Mouse (Mus musculus) heart, adult 2 months (tissue): ENCODE measurements around the gene Pea15a. TPM values are rescaled to one million over a fixed set of nuclear protein-coding genes. Genes with fewer than 3 reads are reported as not detected.
"Not testable (repeated sequence)": the region's sequence is repeated elsewhere in the genome, so short reads cannot be mapped to it uniquely, and the experiment has no call there.

ENCODE experiments used
- DNase-seq, 2 experiments: peaks; one replicate each; pipeline ENCODE4 v3.0.0; 2021
- H3K27ac ChIP-seq: fragments of 200-600 bp; 2 replicates; pipeline ENCODE4 v1.8.1; 2022
- H3K27me3 ChIP-seq: fragments of 200-500 bp; 2 replicates; pipeline ENCODE4 v1.6.1; 2012; ENCODE audit warnings: mild to moderate bottlenecking, low read length, inconsistent platforms, mixed read lengths; ENCODE audit not compliant: control insufficient read depth, insufficient read depth
- H3K36me3 ChIP-seq: fragments of 200-500 bp; 2 replicates; pipeline ENCODE4 v1.6.1; 2012; ENCODE audit warnings: low read length, inconsistent platforms; ENCODE audit not compliant: control insufficient read depth, insufficient read depth
- H3K4me1 ChIP-seq: fragments of 200-500 bp; 2 replicates; pipeline ENCODE4 v1.6.1; 2011; ENCODE audit warnings: low read length; ENCODE audit not compliant: control insufficient read depth, insufficient read depth
- H3K4me3 ChIP-seq: fragments of 200-600 bp; 2 replicates; pipeline ENCODE4 v1.8.1; 2022
- H3K79me2 ChIP-seq: fragments of 200-500 bp; replicated peaks from 2 replicates; pipeline ENCODE4 v1.6.1; 2012; ENCODE audit warnings: mild to moderate bottlenecking, inconsistent platforms, low read length, moderate library complexity, mixed read lengths; ENCODE audit not compliant: control insufficient read depth, insufficient read depth
- H3K9ac ChIP-seq: fragments of 200-500 bp; 2 replicates; pipeline ENCODE4 v1.6.1; 2012; ENCODE audit warnings: low read depth, mild to moderate bottlenecking, control low read depth, inconsistent platforms, low read length, mixed read lengths
- CTCF ChIP-seq: fragments of 200-600 bp; IDR thresholded peaks from 2 replicates; pipeline ENCODE4 v1.8.1; 2022; ENCODE audit warnings: antibody characterized with exemption, mild to moderate bottlenecking, moderate library complexity
- EP300 ChIP-seq: fragments of 200-500 bp; IDR thresholded peaks from 2 replicates; pipeline ENCODE4 v1.6.1; 2011; ENCODE audit warnings: low read depth, low read length, control low read depth; ENCODE audit not compliant: insufficient read depth
- POLR2A ChIP-seq: fragments of 200-500 bp; IDR thresholded peaks from 2 replicates; pipeline ENCODE4 v1.6.1; 2011; ENCODE audit warnings: mild to moderate bottlenecking, low read depth, low read length, control low read depth; ENCODE audit not compliant: insufficient read depth
- WGBS: fragments of 180-500 bp; shearing (Covaris S2); methylation state at CpG from one replicate; pipeline ENCODE4 v1.1.7; 2018; 5-methylcytosine and 5-hydroxymethylcytosine counted together
- intact Hi-C: fragments of 180-260 bp; cut with DNase I; formaldehyde crosslinking; loops from one replicate; pipeline ENCODE4 v1.15.1; 2025
- long read RNA-seq: library from polyadenylated mRNA; stranded (forward); transcript quantifications from one replicate; pipeline ENCODE4 v2.0.0, GENCODE M21; 2021
- polyA plus RNA-seq: library from polyadenylated mRNA; depleted of rRNA; stranded (reverse); fragments of >200 nt; gene quantifications from 2 replicates; pipeline ENCODE4 v1.2.3, GENCODE M21; 2012; rRNA removed
- total RNA-seq, 2 experiments: library from RNA; stranded (reverse); gene quantifications; 2 replicates each; pipeline ENCODE4 v1.2.3; 2021

Pea15a gene
- 10 to 100 TPM; 52.2 to 69.8 TPM for total RNA-seq
- polyA plus RNA-seq: 56.8 and 101 TPM in 2 replicates
- long read RNA-seq, transcript Pea15a-203 (2 exons, 980 nt): minor isoform, 11 of 127 reads
- long read RNA-seq, transcript Pea15a-201 (4 exons, 2,501 nt): major isoform, 97 of 127 reads
- long read RNA-seq, partial matches to known transcripts: 5 of 127 reads
- long read RNA-seq, other reads (novel, unspliced or antisense): 11 of 127 reads

GRCm38 (mm10) chr1:172206141-172206917 is at the start of gene Pea15a:
Gene Pea15a, minus strand, starts transcription at chr1:172206804.
- H3K79me2 ChIP-seq: peaks cover 2% of the 10 kb centered on the region
- peak within 1 kb of the TSS; percentile 97 for H3K27ac ChIP-seq
- H3K27me3 ChIP-seq: no peaks in the 10 kb centered on the region; the same call in 1 of the 2 replicates
- H3K36me3 ChIP-seq: peaks cover 8% of the 10 kb centered on the region; the same call in 1 of the 2 replicates
- H3K4me3 ChIP-seq: peak within 1 kb of the TSS; percentile 95
- H3K9ac ChIP-seq: peak within 1 kb of the TSS; percentile 97
- intact Hi-C loops: no loop called here
- DNase-seq: peak; percentile 92
- WGBS: under 1% methylated on average over 40 of the region's 40 CpGs
- peaks cover 30% of the 10 kb centered on the region for H3K4me1 ChIP-seq
- TF ChIP-seq EP300 (0 out of 2 replicates have a peak, but pooled peaks have one; percentile 9), CTCF (no peak), POLR2A (peak; percentile 70)

GRCm38 (mm10) chr1:172247679-172248078 is 41.1 kb upstream of the Pea15a start:
- Histone ChIP-seq H3K27me3 (no peaks in the 10 kb centered on the region), H3K9ac (no peak overlapping the region), H3K79me2 (no peaks in the 10 kb centered on the region), H3K27ac (no peak overlapping the region), H3K36me3 (peaks cover under 1% of the 10 kb centered on the region; the same call in 1 of the 2 replicates), H3K4me3 (no peak overlapping the region), H3K4me1 (peaks cover 2% of the 10 kb centered on the region; the same call in 1 of the 2 replicates)
- DNase-seq: peak; percentile 16 to 48
- intact Hi-C loops: loop anchor here (2.0 to 5.0 kb wide), 3 partner anchors 31 to 85 kb away; no protein-coding TSS in a partner anchor
- TF ChIP-seq EP300 (0 out of 2 replicates have a peak, but pooled peaks have one; percentile 30), POLR2A (no peak), CTCF (peak; percentile 82)
- WGBS: 34% methylated on average over 2 of the region's 2 CpGs

GRCm38 (mm10) chr1:172247216-172247615 is 40.6 kb upstream of the Pea15a start:
- Histone ChIP-seq H3K4me1 (peaks cover 2% of the 10 kb centered on the region; the same call in 1 of the 2 replicates), H3K27ac (no peak overlapping the region), H3K36me3 (peaks cover 2% of the 10 kb centered on the region; the same call in 1 of the 2 replicates), H3K79me2 (no peaks in the 10 kb centered on the region), H3K27me3 (no peaks in the 10 kb centered on the region), H3K9ac (no peak overlapping the region), H3K4me3 (no peak overlapping the region)
- intact Hi-C loops: loop anchor here (2.0 to 5.0 kb wide), 3 partner anchors 30 to 84 kb away; no protein-coding TSS in a partner anchor
- TF ChIP-seq POLR2A: no peak
- no peak for TF ChIP-seq CTCF
- TF ChIP-seq EP300: no peak
- DNase-seq: no peak
- 69% methylated on average over 4 of the region's 4 CpGs for WGBS

GRCm38 (mm10) chr1:172244645-172245044 is 38.0 kb upstream of the Pea15a start:
- WGBS: 66% methylated on average over 23 of the region's 23 CpGs
- intact Hi-C loops: loop anchor here (5.0 kb wide), 1 partner anchor 63 kb away; no protein-coding TSS in a partner anchor
- H3K36me3 ChIP-seq, H3K9ac ChIP-seq, H3K4me3 ChIP-seq, H3K4me1 ChIP-seq, H3K27ac ChIP-seq, DNase-seq, H3K27me3 ChIP-seq, H3K79me2 ChIP-seq: not testable (repeated sequence)

- no peak overlapping the region for H3K27ac ChIP-seq
- H3K27me3 ChIP-seq: no peaks in the 10 kb centered on the region
- TF ChIP-seq CTCF (peak; percentile 68), POLR2A (no peak)
- 40% methylated on average over 16 of the region's 16 CpGs for WGBS
- no peak overlapping the region for H3K9ac ChIP-seq
- H3K79me2 ChIP-seq: no peaks in the 10 kb centered on the region
- H3K36me3 ChIP-seq: peaks cover 2% of the 10 kb centered on the region; the same call in 1 of the 2 replicates
- peaks cover 3% of the 10 kb centered on the region; the same call in 1 of the 2 replicates for H3K4me1 ChIP-seq
- H3K4me3 ChIP-seq: no peak overlapping the region
- intact Hi-C loops: no loop called here
- peak; percentile 27 to 44 for DNase-seq
These were observed 37.1 kb upstream of the Pea15a start for GRCm38 (mm10) chr1:172243547-172244205.
